Mouse (Mus musculus): ENCODE measurements around the gene Ddx19b. TPM values are rescaled to one million over a fixed set of nuclear protein-coding genes. Genes with fewer than 3 reads are reported as not detected.
"Not testable (repeated sequence)": the region's sequence is repeated elsewhere in the genome, so short reads cannot be mapped to it uniquely, and the experiment has no call there.

The Ddx19b gene
- polyA plus RNA-seq, 1 experiment: 11.1 TPM

DNA sequence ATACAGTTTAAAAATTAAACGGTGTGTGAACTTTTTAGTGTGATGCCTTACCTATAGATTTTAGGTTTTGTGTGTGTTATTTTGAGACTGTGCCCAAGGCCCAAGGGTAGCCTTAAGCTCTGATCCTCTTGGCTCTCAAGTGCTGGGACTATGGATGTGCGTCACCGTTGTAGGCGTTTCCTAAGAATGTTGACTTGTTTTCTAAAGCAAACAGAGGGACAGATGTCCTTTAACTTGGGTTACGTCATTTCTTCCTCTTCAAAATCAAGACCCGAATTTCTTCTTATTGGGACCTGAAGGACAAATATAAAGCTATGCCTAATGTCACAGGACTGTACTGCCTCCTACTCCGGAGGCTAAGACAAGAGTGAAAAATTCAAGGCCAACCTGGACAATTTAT is 1.4 kb upstream of the Ddx19b start, which contains the start of gene Aars:
TSS of gene Aars (plus strand) at position 229 of the 400 bp plus-strand sequence.
- no peak for DNase-seq (ENCODE audit: low read depth)
- no peak for TF ChIP-seq CTCF (IDR thresholded peaks at IDR 0.05; ENCODE audit: borderline replicate concordance, extremely low read depth, insufficient read depth, insufficient read length)
- TF ChIP-seq POLR2A (IDR thresholded peaks at IDR 0.05; ENCODE audit: borderline replicate concordance, extremely low read depth, insufficient read depth, insufficient read length, poor library complexity, severe bottlenecking): no peak

DNA sequence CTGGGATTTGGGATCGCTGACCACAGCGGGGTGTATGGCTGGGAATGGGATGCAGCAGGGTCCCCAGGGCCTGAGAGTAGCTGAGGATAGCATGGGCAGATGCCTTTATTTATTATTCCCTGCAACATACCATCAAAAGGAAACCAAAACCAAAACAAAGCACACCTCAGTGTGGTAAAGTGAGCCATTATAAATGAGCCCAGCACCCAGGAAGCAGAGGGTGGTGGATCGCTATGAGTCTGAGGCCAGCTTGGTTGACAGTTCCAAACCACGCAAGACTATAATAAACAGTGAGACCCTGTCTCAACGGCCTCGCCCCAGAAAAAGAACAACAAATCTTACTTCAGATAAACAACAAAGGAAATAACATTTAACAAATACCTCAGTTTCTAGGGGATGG is 1.5 kb downstream of the Ddx19b start:
- TF ChIP-seq POLR2A (IDR thresholded peaks at IDR 0.05; ENCODE audit: borderline replicate concordance, extremely low read depth, insufficient read depth, insufficient read length, poor library complexity, severe bottlenecking) (no peak), CTCF (IDR thresholded peaks at IDR 0.05; ENCODE audit: borderline replicate concordance, extremely low read depth, insufficient read depth, insufficient read length) (no peak)

DNA sequence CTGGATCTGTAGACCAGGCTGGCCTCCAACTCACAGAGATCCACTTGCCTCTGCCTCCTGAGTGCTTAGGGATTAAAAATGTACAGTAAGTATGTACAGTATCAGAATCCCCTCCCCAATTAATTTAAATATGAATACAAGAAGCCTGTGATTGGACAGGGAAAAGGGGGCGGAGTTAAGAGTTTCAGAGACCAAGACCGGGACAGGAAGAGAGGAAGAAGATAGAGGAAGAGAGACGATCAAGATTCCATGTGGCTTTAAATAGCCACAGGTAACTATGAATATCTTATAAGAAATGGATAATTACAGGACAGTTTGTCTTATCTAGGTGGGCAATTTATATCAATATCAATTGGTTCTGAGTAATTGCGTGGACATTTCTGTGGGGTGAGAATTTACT is 2.0 kb downstream of the Ddx19b start:
- DNase-seq (ENCODE audit: low read depth): no peak
- TF ChIP-seq CTCF (IDR thresholded peaks at IDR 0.05; ENCODE audit: borderline replicate concordance, extremely low read depth, insufficient read depth, insufficient read length): no peak
- no peak for TF ChIP-seq POLR2A (IDR thresholded peaks at IDR 0.05; ENCODE audit: borderline replicate concordance, extremely low read depth, insufficient read depth, insufficient read length, poor library complexity, severe bottlenecking)

More for the DNA sequence above, 1.5 kb downstream of the Ddx19b start:
- no peak for DNase-seq (ENCODE audit: low read depth)

DNA sequence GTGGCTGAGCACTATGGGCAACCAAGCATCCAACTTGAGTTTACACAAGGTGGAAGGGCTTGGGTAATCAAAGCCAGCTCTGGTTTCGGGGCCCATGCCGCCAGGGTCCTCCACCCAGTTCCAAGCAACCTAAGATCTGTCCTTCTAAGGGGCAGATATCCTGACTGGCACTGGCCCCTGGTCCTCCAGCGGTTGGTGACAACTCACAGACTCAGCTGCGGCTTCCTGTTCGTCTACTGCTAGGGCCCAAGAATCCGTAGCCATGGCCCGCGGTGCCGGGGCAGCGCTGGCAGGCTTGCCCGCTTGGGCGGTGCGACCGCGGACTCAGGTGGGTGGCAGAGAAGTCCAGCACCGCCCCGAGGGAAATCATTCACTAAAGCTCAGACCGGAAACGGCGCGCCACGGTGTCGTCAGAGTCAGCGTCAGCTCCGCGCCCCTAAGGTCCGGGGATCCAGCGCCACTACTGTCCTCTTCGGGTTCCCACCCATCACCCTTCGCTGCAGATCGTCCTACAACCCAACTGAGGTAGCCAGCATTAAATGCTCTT is 4.1 kb downstream of the Ddx19b start:
- peak; percentile 92 for DNase-seq (ENCODE audit: low read depth)
- TF ChIP-seq CTCF (IDR thresholded peaks at IDR 0.05; ENCODE audit: borderline replicate concordance, extremely low read depth, insufficient read depth, insufficient read length): no peak
- 0 out of 2 replicates have a peak, but pooled peaks have one; percentile 14 for TF ChIP-seq POLR2A (IDR thresholded peaks at IDR 0.05; ENCODE audit: borderline replicate concordance, extremely low read depth, insufficient read depth, insufficient read length, poor library complexity, severe bottlenecking)

DNA sequence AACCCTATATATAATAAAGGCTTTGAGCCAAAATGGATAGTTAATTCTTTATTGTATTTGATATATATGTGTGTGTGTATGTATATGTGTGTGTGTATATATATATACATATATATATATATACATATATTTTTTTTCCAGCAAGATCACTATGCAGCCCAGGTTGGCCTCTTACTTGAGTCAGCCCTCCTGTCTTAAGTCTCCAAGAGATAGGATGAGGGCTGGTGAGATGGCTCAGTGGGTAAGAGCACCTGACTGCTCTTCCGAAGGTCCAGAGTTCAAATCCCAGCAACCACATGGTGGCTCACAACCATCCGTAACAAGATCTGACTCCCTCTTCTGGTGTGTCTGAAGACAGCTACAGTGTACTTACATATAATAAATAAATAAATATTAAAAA is 4.9 kb downstream of the Ddx19b start:
- DNase-seq (ENCODE audit: low read depth): not testable (repeated sequence)

DNA sequence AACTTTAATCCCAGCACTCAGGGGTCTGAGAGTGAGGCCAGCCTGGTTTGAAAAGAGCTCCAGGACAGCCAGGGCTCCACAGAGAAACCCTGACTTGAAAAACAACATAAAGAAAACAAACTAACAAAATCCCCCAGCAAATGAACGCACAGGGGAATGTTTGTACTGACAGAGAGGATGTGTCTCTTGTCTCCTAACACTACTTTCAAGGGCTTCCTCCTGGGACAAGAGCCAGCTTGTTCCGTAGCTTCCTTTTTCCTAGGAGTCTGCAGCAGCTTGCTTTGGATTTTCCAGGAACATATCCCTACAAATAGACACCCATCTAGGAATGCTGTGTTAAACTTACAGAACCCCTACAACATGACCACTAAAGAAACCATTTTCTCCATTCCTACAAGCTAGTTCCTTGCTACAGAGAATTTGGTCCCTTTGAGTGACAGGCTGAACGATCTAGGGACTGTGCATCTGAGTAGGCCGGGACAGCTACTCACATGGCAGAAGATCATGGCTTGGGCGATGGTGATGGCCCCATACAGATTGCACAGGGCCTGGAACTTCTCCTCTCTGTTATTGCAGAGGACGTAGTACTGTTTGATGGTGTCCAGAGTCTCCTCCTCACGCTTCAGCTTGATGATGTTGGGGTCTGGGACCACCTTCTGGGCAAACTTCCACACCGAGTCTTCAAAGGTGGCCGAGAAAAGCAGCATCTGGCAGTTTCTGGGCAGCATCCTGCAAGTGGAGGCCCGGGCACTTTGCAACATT is 21.1 kb downstream of the Ddx19b start:
- not testable (repeated sequence) for DNase-seq (ENCODE audit: low read depth)

DNA sequence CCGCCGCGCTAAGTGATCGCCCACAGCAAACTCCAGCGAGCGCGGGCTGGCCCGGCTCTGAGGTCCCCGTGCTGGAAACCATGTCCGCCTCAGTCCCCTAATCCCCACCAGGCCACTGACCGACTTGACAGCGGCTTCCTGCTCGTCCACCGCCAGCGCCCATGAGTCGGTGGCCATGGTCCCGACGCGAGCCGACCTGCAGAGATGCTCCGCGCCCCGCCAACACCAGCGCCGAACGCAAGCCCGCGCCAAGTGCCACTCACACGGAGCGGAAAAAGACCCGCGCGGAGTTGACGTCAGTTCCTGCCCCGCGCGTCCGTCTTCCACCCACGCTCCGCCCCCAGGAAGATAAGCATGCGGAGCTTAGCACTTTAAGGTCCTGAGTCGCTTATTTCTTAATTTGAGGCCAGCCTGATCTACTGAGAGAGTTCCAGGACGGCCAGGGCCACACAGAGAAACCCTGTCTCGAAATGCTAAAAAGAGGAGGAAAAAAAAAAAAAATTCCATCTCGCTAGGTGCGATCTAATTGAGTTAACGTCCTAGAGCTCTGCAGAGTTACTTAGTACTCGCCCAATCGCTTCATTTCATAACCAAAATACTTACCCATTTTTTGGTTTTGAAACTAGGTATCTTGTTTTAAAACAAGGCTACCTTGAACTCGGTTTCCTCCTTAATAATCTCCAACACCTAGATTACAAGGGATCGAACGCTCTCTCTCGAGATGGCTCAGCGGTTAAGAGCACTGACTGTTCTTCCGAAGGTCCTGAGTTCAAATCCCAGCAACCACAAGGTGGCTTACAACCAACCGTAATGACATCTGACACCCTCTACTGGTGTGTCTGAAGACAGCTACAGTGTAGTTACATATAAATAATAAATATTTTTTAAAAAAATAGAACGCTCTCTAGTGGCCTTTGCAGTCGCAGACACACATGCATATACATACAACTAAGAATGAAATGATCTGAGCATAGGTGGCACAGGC is 33.7 kb downstream of the Ddx19b start, which contains the start of gene Ddx19a:
TSS of gene Ddx19a (minus strand) at position 254 of the 985 bp plus-strand sequence.
- peak; percentile 67; the same call in 1 of the 2 replicates for TF ChIP-seq POLR2A (IDR thresholded peaks at IDR 0.05; ENCODE audit: borderline replicate concordance, extremely low read depth, insufficient read depth, insufficient read length, poor library complexity, severe bottlenecking)
- no peak for TF ChIP-seq CTCF (IDR thresholded peaks at IDR 0.05; ENCODE audit: borderline replicate concordance, extremely low read depth, insufficient read depth, insufficient read length)
- peak; percentile 97 for DNase-seq (ENCODE audit: low read depth)

DNA sequence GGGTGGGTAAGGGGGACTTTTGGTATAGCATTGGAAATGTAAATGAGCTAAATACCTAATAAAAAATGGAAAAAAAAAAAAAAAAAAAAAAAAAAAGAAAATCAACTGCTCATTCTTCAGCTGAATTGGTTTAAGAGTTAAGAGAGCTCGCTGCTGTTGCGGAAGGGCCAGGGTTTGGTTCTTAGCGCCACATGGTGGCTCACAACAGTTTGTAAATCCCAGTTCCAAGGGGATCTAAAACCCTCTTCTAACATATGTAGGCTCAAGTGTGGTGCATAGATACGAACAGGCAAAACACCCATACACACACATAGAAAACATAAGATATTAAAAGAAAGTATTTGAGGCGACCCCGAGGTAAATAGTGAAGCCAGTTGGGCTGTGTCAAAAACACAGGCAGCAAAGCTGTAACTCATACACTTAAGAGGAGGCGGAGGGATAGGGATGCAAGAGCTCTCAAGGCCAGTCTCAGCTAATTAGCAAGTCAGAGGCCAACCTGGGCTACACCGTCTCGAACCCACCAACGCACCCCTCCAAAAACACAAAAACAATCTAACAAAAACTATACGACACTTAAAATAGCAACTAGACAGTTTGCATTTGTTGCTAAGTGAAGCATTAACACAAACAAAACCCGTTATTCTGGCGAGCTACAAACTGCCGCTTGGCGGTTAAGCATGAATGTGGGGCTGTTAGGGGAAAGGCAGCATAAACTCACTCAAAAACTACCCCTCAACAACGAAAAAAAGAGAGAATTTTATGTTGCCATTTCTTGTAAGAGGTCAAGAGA is 34.7 kb downstream of the Ddx19b start:
- no peak for TF ChIP-seq CTCF (IDR thresholded peaks at IDR 0.05; ENCODE audit: borderline replicate concordance, extremely low read depth, insufficient read depth, insufficient read length)
- no peak for TF ChIP-seq POLR2A (IDR thresholded peaks at IDR 0.05; ENCODE audit: borderline replicate concordance, extremely low read depth, insufficient read depth, insufficient read length, poor library complexity, severe bottlenecking)
- DNase-seq (ENCODE audit: low read depth): peak; percentile 1

DNA sequence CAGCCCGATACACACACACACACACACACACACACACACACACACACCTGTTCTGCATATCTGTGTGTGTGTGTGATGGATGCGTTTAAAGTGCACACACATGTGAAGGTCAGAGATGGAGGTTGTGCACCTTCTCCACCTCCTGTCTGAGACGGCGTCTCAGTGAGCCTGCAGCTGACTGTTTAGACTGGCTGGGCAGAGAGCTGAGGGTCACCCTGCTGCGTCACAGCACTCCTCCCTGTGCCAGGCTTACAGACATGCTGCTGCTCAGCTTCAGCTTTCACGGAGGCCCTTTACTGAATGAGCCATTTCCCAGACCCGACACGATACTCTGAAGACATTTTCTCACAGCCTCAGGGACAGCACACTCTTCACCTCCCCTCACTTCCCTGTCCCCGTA is 41.5 kb downstream of the Ddx19b start:
- no peak for DNase-seq (ENCODE audit: low read depth)
- TF ChIP-seq POLR2A (IDR thresholded peaks at IDR 0.05; ENCODE audit: borderline replicate concordance, extremely low read depth, insufficient read depth, insufficient read length, poor library complexity, severe bottlenecking) (no peak), CTCF (IDR thresholded peaks at IDR 0.05; ENCODE audit: borderline replicate concordance, extremely low read depth, insufficient read depth, insufficient read length) (no peak)

DNA sequence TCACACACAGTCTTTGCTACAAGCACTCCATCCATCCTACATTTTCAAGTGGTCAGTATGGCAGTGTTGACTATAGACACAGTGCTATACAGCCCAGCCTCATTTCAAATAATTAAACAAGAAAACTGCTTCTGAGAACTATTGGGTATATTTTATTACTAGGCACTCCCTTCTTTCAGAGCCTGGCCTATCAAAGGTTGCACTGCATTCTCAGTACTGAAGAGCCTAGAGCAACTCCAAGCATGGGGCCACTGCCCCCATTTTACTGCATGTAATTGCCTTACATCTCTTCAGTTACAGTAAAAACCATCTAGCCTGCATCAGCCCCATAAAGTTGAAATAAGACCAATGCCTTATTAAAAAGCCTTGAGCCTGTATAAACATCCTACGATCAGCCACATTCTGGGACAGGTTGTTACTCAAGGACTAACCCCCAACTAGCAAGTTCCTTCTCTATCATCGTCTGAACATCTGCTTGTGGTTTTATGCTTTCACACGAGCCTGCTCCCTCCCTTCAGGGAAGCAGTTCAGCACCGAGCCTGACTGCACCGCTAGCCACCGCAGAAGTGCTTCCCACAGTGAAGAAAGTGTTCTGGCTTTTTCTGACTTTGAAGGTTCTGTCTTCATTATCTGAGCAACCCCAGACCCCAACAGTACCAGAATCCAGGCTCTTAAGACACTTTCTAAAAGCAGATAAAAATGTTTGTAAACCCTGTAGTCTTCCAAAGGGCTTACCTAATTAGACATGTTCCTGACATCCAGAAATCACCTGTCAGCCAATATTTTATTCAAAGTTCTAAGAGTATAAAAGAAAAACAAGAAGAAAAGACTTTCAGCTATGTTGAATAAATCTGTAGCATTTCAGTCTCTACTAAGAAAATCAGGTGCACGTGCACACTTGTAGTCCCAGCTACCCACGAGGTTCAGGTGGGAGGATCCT is 43.5 kb downstream of the Ddx19b start:
- DNase-seq (ENCODE audit: low read depth): no peak
- TF ChIP-seq POLR2A (IDR thresholded peaks at IDR 0.05; ENCODE audit: borderline replicate concordance, extremely low read depth, insufficient read depth, insufficient read length, poor library complexity, severe bottlenecking) (no peak), CTCF (IDR thresholded peaks at IDR 0.05; ENCODE audit: borderline replicate concordance, extremely low read depth, insufficient read depth, insufficient read length) (no peak)

All from brain, embryonic 14.5 days (tissue).